Mouse (Mus musculus) lung, postnatal 0 days (tissue): Measurements from ENCODE around the gene Lhfp. TPM values are rescaled to one million over a fixed set of nuclear protein-coding genes. Genes with fewer than 3 reads are reported as not detected.
A peak's percentile ranks its signal among the peaks of the same experiment; 100 is the strongest.

Experiments
- ATAC-seq: fragments of 200-750 bp; cut with Nextera tagmentation; 2 replicates; pipeline ENCODE4 v1.8.0; 2017; ENCODE audit warnings: moderate library complexity
- DNase-seq: peaks from one replicate; pipeline ENCODE4 v3.0.0-alpha.2; 2016; ENCODE audit warnings: low spot score
- H3K27ac ChIP-seq: fragments of 300-500 bp; sonication (generic); 2 replicates; pipeline ENCODE4 v1.5.1; 2014; ENCODE audit warnings: antibody characterized with exemption, mild to moderate bottlenecking, low read length, mixed read lengths
- H3K27me3 ChIP-seq: fragments of 300-500 bp; sonication (generic); replicated peaks from 2 replicates; pipeline ENCODE4 v1.6.1; 2014; ENCODE audit warnings: low read length, mixed read lengths; ENCODE audit not compliant: insufficient read depth
- H3K36me3 ChIP-seq: fragments of 300-500 bp; sonication (generic); 2 replicates; pipeline ENCODE4 v1.6.1; 2014; ENCODE audit warnings: low read length, mixed read lengths; ENCODE audit not compliant: insufficient read depth
- H3K4me1 ChIP-seq: fragments of 300-500 bp; sonication (generic); 2 replicates; pipeline ENCODE4 v1.6.1; 2014; ENCODE audit warnings: antibody characterized with exemption, low read depth, low read length, mixed read lengths; ENCODE audit not compliant: insufficient read depth
- H3K4me2 ChIP-seq: fragments of 300-500 bp; sonication (generic); replicated peaks from 2 replicates; pipeline ENCODE4 v1.6.1; 2014; ENCODE audit warnings: low read depth, mild to moderate bottlenecking, low read length, moderate library complexity, mixed read lengths
- H3K4me3 ChIP-seq: fragments of 300-500 bp; sonication (generic); 2 replicates; pipeline ENCODE4 v1.5.1; 2014; ENCODE audit warnings: low read depth, low read length
- H3K9ac ChIP-seq: fragments of 300-500 bp; sonication (generic); replicated peaks from 2 replicates; pipeline ENCODE4 v1.6.1; 2014; ENCODE audit warnings: low read depth, mild to moderate bottlenecking
- H3K9me3 ChIP-seq: fragments of 300-500 bp; sonication (generic); 2 replicates; pipeline ENCODE4 v1.6.1; 2016; ENCODE audit warnings: low read length, mixed read lengths
- CTCF ChIP-seq: IDR thresholded peaks from 2 replicates; pipeline ENCODE4 v1.5.1; 2016; ENCODE audit warnings: antibody characterized with exemption, mild to moderate bottlenecking
- EP300 ChIP-seq: IDR thresholded peaks from 2 replicates; pipeline ENCODE4 v1.6.1; 2016; ENCODE audit warnings: antibody characterized with exemption, mild to moderate bottlenecking, control low read depth
- WGBS: fragments of 180-500 bp; shearing (Covaris S2); extraction: QIAGEN DNeasy Blood & Tissue Kit; methylation state at CpG from one replicate; pipeline ENCODE4 v1.1.7; 2014; 5-methylcytosine and 5-hydroxymethylcytosine counted together
- polyA plus RNA-seq: library from polyadenylated mRNA; unstranded; fragments of >200 nt; fragmentation: Nextera tagmentation; extraction: Ambion mirVana; gene quantifications from 2 replicates; pipeline ENCODE4 v1.2.1, GENCODE M21; 2015

Gene Lhfp
- polyA plus RNA-seq, 1 experiment from 2014 or later: 178 TPM

GRCm38 (mm10) chr3:53173310-53174063 lies 132.2 kb downstream of the Lhfp start:
- no peak overlapping the region for H3K27ac ChIP-seq
- WGBS: 81% methylated on average over 10 of the region's 10 CpGs
- no peaks in the 10 kb centered on the region for H3K9me3 ChIP-seq
- no peak overlapping the region for H3K4me2 ChIP-seq
- no peaks in the 10 kb centered on the region for H3K36me3 ChIP-seq
- no peak overlapping the region for H3K4me3 ChIP-seq
- ATAC-seq (peak; percentile 75), DNase-seq (peak; percentile 59)
- no peaks in the 10 kb centered on the region for H3K27me3 ChIP-seq
- H3K4me1 ChIP-seq: no peaks in the 10 kb centered on the region
- H3K9ac ChIP-seq: no peak overlapping the region
- TF ChIP-seq CTCF: no peak
- TF ChIP-seq EP300: no peak

DNA sequence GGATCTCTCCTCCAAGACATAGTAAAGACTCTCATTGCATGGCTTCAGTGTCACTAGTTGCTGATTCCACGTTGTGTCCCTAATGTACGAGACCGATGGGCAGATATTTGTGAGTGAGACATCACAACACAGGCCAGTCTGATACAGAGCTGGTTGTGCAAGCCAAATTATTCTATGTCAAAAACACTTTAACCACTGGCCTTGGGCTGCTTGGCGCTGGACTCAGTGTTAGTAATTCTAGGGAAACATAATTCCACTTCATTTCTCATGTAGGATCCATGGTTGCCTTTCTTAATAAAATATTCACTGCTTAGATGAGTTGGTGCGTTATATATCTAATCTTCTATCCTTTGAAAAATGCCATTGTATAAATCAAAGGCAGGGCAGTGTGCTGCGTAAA lies 138.6 kb downstream of the Lhfp start:
- H3K36me3 ChIP-seq: no peaks in the 10 kb centered on the region
- no peaks in the 10 kb centered on the region for H3K4me1 ChIP-seq
- no peak overlapping the region for H3K9ac ChIP-seq
- WGBS: 75% methylated on average over 6 of the region's 6 CpGs
- H3K4me2 ChIP-seq: no peak overlapping the region
- H3K27me3 ChIP-seq: no peaks in the 10 kb centered on the region
- H3K27ac ChIP-seq: no peak overlapping the region
- no peaks in the 10 kb centered on the region for H3K9me3 ChIP-seq
- no peak for ATAC-seq
- TF ChIP-seq EP300: no peak
- no peak for TF ChIP-seq CTCF
- no peak for DNase-seq
- no peak overlapping the region for H3K4me3 ChIP-seq

DNA sequence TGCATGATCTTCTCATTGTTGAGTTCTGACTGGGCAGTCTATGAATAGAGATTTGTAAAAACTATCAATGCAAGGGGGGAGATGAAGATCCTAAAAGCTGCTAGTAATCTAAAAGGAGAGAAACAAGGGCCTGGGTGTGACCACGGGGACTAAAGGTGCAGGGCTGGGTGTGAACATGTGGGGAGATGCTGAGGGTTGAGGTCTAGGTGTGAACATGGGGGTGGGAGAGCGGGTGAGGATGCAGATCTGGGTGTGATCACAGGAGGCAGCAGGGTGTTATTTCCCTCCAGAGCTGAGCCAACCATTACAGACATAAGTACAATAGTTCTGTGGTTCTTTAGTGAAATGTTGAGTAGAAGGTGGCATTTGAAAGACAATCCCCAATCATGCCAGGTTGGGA lies 144.1 kb downstream of the Lhfp start:
- DNase-seq: no peak

DNA sequence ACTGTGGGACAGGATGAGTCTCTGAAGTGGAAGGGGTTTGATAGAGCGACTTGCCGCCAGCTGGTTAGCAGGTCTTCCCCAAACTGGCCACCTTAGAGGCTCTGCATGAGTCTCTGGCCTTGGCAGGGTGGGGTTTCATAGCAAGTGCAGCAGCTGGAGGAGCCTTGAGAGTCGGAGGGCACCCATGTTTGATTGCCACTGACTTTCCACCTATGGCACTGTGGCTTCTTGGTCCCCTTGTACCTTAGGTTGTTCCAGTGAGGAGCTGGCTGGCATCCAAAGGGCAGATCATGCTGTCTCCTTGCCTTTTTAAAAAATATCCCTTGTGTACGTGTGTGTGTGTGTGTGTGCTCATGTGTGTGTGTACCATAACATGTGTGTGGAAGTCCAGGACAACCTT lies 152.1 kb downstream of the Lhfp start:
- ATAC-seq (no peak), DNase-seq (no peak)
- no peaks in the 10 kb centered on the region for H3K4me1 ChIP-seq
- no peak for TF ChIP-seq CTCF
- TF ChIP-seq EP300: no peak
- no peak overlapping the region for H3K4me3 ChIP-seq
- no peak overlapping the region for H3K4me2 ChIP-seq
- no peaks in the 10 kb centered on the region for H3K36me3 ChIP-seq
- H3K27ac ChIP-seq: no peak overlapping the region
- H3K9me3 ChIP-seq: no peaks in the 10 kb centered on the region
- 65% methylated on average over 4 of the region's 4 CpGs for WGBS
- H3K9ac ChIP-seq: no peak overlapping the region
- H3K27me3 ChIP-seq: no peaks in the 10 kb centered on the region

More for the DNA sequence above, 144.1 kb downstream of the Lhfp start:
- WGBS: 96% methylated on average over 2 of the region's 2 CpGs
- Histone ChIP-seq H3K36me3 (no peaks in the 10 kb centered on the region), H3K4me2 (no peak overlapping the region), H3K9ac (no peak overlapping the region), H3K27ac (no peak overlapping the region), H3K4me1 (no peaks in the 10 kb centered on the region), H3K4me3 (no peak overlapping the region), H3K27me3 (no peaks in the 10 kb centered on the region), H3K9me3 (no peaks in the 10 kb centered on the region)
- TF ChIP-seq CTCF: no peak
- no peak for TF ChIP-seq EP300
- no peak for ATAC-seq

DNA sequence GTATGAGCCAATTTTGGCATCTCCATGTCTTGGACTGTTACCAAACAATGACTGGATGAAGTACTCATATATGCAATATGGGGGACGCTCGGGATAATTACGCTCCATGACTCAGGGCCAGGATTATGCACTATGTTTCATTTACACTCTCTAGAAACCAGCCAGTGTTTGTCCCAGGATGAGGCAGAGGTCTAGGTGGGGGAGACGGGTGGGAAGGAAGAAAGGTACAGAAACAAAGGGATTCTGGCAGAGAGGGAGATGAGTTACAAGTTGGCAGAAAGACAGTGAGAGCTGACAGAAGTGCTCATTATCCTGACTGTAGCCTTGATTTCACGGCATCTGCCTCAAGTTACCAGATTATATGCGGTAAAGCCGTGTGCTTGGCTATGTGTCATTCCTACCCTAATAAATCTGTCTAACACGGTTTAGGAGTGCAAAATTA lies 154.4 kb downstream of the Lhfp start:
- Histone ChIP-seq H3K9me3 (no peaks in the 10 kb centered on the region), H3K36me3 (no peaks in the 10 kb centered on the region), H3K27me3 (no peaks in the 10 kb centered on the region), H3K4me2 (no peak overlapping the region), H3K9ac (no peak overlapping the region), H3K4me3 (no peak overlapping the region), H3K4me1 (no peaks in the 10 kb centered on the region), H3K27ac (no peak overlapping the region)
- TF ChIP-seq EP300 (no peak), CTCF (no peak)
- ATAC-seq (no peak), DNase-seq (no peak)
- 67% methylated on average over 8 of the region's 8 CpGs for WGBS

DNA sequence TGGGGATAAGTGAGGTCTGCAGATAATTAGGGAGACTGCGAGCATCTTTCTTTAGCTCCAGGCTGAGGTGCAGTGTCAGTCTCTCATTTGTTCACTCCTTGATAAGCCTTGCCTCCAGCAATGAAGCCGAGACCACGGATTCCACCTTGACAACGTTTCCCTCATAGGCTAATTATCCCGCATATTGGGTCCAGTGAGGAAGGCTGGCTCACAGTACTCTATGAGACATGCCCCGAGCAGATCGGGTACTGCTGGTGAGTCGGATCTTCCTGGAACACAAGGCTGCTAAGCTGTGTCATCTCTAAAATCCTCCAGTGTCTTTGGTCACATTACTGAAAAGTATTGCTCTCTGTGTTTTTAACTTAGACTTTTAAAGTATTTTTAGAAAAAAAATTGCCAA lies 158.8 kb downstream of the Lhfp start:
- no peak for ATAC-seq
- H3K36me3 ChIP-seq: no peaks in the 10 kb centered on the region
- no peaks in the 10 kb centered on the region for H3K9me3 ChIP-seq
- H3K9ac ChIP-seq: no peak overlapping the region
- H3K4me3 ChIP-seq: no peak overlapping the region
- peaks cover 4% of the 10 kb centered on the region; the same call in 1 of the 2 replicates for H3K4me1 ChIP-seq
- WGBS: 90% methylated on average over 8 of the region's 8 CpGs
- DNase-seq: no peak
- no peak for TF ChIP-seq CTCF
- TF ChIP-seq EP300: no peak
- H3K4me2 ChIP-seq: no peak overlapping the region
- H3K27me3 ChIP-seq: no peaks in the 10 kb centered on the region
- H3K27ac ChIP-seq: no peak overlapping the region
